Mouse (Mus musculus) right cerebral cortex, adult 2 months (tissue): ENCODE measurements around the gene Ablim1.

Experiments used
- DNase-seq, 2 experiments: peaks; one replicate each; pipeline ENCODE4 v3.0.0; 2021 to 2022; ENCODE audit warnings: low spot score in 2 of 2

Gene Ablim1

GRCm38 (mm10) chr19:57222657-57223056 lies 92.1 kb downstream of the Ablim1 start:
- no peak for DNase-seq

- no peak for DNase-seq
Observed at GRCm38 (mm10) chr19:57221684-57222235, 93.0 kb downstream of the Ablim1 start.

- no peak for DNase-seq
Observed at GRCm38 (mm10) chr19:57219758-57220157, 95.0 kb downstream of the Ablim1 start.

GRCm38 (mm10) chr19:57217161-57217560 lies 97.6 kb downstream of the Ablim1 start:
- no peak for DNase-seq

GRCm38 (mm10) chr19:57215527-57215926 lies 99.2 kb downstream of the Ablim1 start:
- DNase-seq: no peak

- DNase-seq: no peak
Observed at GRCm38 (mm10) chr19:57212406-57212805, 102.3 kb downstream of the Ablim1 start.

GRCm38 (mm10) chr19:57211444-57212111 lies 103.1 kb downstream of the Ablim1 start:
- peak; percentile 51 to 62 for DNase-seq

- DNase-seq: no peak
Observed at GRCm38 (mm10) chr19:57210924-57211323, 103.8 kb downstream of the Ablim1 start.

GRCm38 (mm10) chr19:57204101-57204500 lies 110.6 kb downstream of the Ablim1 start:
- no peak for DNase-seq

- DNase-seq: no peak
Observed at GRCm38 (mm10) chr19:57202554-57202953, 112.2 kb downstream of the Ablim1 start.

GRCm38 (mm10) chr19:57201090-57201483 lies 113.6 kb downstream of the Ablim1 start:
- DNase-seq: no peak

- DNase-seq: no peak
Observed at GRCm38 (mm10) chr19:57200477-57201089, 114.1 kb downstream of the Ablim1 start.

GRCm38 (mm10) chr19:57199361-57199760 lies 115.4 kb downstream of the Ablim1 start:
- peak; percentile 30 to 47 for DNase-seq

- peak; percentile 54 to 65 for DNase-seq
Observed at GRCm38 (mm10) chr19:57198531-57198930, 116.2 kb downstream of the Ablim1 start.

GRCm38 (mm10) chr19:57198029-57198428 lies 116.7 kb downstream of the Ablim1 start:
- peak; percentile 38 to 47 for DNase-seq

GRCm38 (mm10) chr19:57197043-57197817 lies 117.5 kb downstream of the Ablim1 start:
- peak; percentile 59 to 64 for DNase-seq

- no peak for DNase-seq
Observed at GRCm38 (mm10) chr19:57196616-57197015, 118.1 kb downstream of the Ablim1 start.

- DNase-seq: peak in 1 of 2 experiments; percentile 31
Observed at GRCm38 (mm10) chr19:57195169-57195930, 119.4 kb downstream of the Ablim1 start.

GRCm38 (mm10) chr19:57193958-57194357 lies 120.8 kb downstream of the Ablim1 start:
- no peak for DNase-seq

- DNase-seq: no peak
Observed at GRCm38 (mm10) chr19:57193382-57193781, 121.3 kb downstream of the Ablim1 start.

GRCm38 (mm10) chr19:57191109-57191508 lies 123.6 kb downstream of the Ablim1 start:
- no peak for DNase-seq

GRCm38 (mm10) chr19:57189427-57189826 lies 125.3 kb downstream of the Ablim1 start:
- DNase-seq: no peak
